Mouse (Mus musculus) 416B (cell line): Measurements from ENCODE around the gene Smad6.
A peak's percentile ranks its signal among the peaks of the same experiment; 100 is the strongest.

Experiments
- DNase-seq: peaks from one replicate; pipeline ENCODE4 v3.0.0; 2011; ENCODE audit warnings: low read depth

Gene Smad6

GRCm38 (mm10) chr9:63912051-63912450 lies 109.8 kb downstream of the Smad6 start:
- no peak for DNase-seq

- DNase-seq: peak; percentile 79
These were observed 112.2 kb downstream of the Smad6 start for GRCm38 (mm10) chr9:63909618-63910017.

- no peak for DNase-seq
These were observed 117.3 kb downstream of the Smad6 start for GRCm38 (mm10) chr9:63904543-63904942.
